Mouse (Mus musculus) lung, adult 2 months (tissue): ENCODE results near the gene Mtus2. TPM values are rescaled to one million over a fixed set of nuclear protein-coding genes. Genes with fewer than 3 reads are reported as not detected.

Experiments
- DNase-seq: peaks from one replicate; pipeline ENCODE4 v3.0.0; 2022
- H3K4me1 ChIP-seq: fragments of 200-500 bp; 2 replicates; pipeline ENCODE4 v1.6.1; 2011; ENCODE audit warnings: low read length; ENCODE audit not compliant: control insufficient read depth, insufficient read depth
- H3K4me3 ChIP-seq: fragments of 200-500 bp; replicated peaks from 2 replicates; pipeline ENCODE3; 2011; ENCODE audit warnings: low read depth, mild to moderate bottlenecking, control low read depth, low read length; ENCODE audit errors: extremely low read depth
- CTCF ChIP-seq: fragments of 200-500 bp; IDR thresholded peaks from 2 replicates; pipeline ENCODE4 v1.5.1; 2011; ENCODE audit warnings: mild to moderate bottlenecking, low read length, control low read depth; ENCODE audit not compliant: insufficient read depth
- POLR2A ChIP-seq: fragments of 200-500 bp; IDR thresholded peaks from 2 replicates; pipeline ENCODE4 v1.6.1; 2011; ENCODE audit warnings: low read depth, mild to moderate bottlenecking, control low read depth, low read length, borderline replicate concordance; ENCODE audit errors: extremely low read depth
- WGBS: fragments of 180-500 bp; shearing (Covaris S2); methylation state at CpG from one replicate; pipeline ENCODE4 v1.1.7; 2018; 5-methylcytosine and 5-hydroxymethylcytosine counted together
- polyA plus RNA-seq: library from polyadenylated mRNA; depleted of rRNA; stranded (reverse); fragments of >200 nt; gene quantifications from 2 replicates; pipeline ENCODE4 v1.2.3, GENCODE M21; 2012

Mtus2 gene
- polyA plus RNA-seq, 1 experiment, result 4.7 TPM

GRCm38 (mm10) chr5:148022784-148023183 is 65.7 kb downstream of the Mtus2 start:
- Histone ChIP-seq H3K4me3 (no peak overlapping the region), H3K4me1 (no peaks in the 10 kb centered on the region)
- 86% methylated on average over 4 of the region's 4 CpGs for WGBS
- no peak for DNase-seq
- no peak for TF ChIP-seq CTCF
- TF ChIP-seq POLR2A, result no peak

DNA sequence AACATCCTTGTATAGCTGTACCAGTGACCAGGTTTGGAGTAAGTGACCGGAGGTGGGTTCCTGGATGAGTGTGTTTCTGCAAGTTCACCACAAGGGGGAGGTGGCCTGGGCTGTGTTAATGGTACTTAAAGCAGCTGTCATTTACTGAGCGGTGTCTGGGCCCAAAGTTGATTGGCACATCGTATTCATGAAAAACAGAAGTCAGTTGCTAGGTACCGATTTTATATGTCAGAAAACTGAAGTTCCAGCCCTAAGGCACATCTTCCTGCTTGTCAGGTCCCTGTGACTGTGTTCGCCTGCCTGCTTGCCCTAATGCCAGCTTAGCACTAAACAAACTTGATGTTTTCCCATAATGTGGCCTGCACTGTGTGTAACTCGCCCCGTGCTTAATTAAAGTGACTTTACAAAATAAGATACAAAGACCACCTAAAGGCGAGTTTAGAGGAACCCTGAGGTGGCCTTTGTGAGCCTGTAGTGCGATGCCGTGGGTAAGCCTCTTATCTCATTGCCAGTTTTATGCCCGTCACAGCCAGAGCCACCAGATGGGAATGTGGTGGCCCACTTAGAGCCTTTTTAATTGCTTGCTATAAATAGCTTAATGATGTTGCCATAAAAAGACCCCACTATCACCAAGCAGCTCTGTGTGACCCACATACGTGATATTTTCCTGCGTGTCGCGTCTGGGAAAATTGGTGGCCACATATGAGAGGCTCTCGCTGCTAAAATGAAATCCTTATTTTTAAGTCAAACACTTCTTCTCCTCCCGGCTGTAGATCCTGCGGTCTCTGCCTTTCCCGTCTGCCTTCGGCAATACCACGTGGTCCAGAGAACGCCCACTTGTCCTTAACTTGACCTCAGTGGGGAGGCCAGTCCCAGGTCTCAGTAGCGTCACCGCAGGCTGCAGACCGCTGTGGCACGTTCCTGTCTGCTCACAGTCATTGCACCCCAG is 69.6 kb downstream of the Mtus2 start:
- 56% methylated on average over 26 of the region's 26 CpGs for WGBS
- DNase-seq, result no peak
- Histone ChIP-seq H3K4me1 (no peaks in the 10 kb centered on the region), H3K4me3 (no peak overlapping the region)
- TF ChIP-seq POLR2A (no peak), CTCF (no peak)

DNA sequence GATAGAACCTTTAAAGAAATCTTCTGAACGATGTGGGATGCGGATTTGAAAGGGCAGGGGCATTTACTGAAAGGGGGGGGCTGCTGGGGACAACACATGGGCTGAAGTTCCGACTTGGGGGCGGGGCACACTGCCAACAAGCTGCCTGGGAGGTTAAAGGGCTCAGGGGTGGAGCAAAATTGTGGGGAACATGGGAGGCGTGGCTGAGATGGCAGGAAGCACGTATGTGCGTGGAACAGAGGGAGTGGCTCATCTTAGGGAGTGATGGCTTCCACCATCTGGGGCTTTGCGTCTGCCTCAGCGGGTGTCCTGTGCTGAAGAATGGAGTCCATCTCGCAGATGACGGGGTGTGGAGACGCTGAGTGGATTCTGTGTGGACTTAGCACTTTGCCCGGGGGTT is 70.9 kb downstream of the Mtus2 start:
- WGBS, result 75% methylated on average over 13 of the region's 13 CpGs
- TF ChIP-seq CTCF (no peak), POLR2A (no peak)
- Histone ChIP-seq H3K4me1 (no peaks in the 10 kb centered on the region), H3K4me3 (no peak overlapping the region)
- no peak for DNase-seq

DNA sequence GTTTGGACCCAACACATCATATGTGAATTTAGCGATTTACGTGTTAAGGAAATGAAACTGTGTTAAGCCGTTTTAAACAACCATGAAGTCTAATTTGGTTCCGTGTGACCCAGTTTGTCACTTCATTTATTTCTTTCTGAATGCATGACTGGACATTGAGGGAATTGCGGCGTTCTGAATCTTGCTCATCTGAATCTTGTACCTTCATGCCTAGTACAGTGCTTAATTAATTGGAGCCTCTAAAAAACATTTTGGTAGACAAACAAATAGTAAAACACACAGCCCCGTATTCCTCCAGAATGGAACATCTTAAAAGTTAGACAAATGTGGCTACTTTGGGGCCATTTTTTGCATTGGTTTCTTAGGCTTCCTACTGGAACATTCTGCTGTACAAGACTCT is 84.5 kb downstream of the Mtus2 start:
- no peak for TF ChIP-seq POLR2A
- TF ChIP-seq CTCF, result no peak
- no peak overlapping the region for H3K4me3 ChIP-seq
- H3K4me1 ChIP-seq, result no peaks in the 10 kb centered on the region
- 93% methylated on average over 7 of the region's 7 CpGs for WGBS
- no peak for DNase-seq

DNA sequence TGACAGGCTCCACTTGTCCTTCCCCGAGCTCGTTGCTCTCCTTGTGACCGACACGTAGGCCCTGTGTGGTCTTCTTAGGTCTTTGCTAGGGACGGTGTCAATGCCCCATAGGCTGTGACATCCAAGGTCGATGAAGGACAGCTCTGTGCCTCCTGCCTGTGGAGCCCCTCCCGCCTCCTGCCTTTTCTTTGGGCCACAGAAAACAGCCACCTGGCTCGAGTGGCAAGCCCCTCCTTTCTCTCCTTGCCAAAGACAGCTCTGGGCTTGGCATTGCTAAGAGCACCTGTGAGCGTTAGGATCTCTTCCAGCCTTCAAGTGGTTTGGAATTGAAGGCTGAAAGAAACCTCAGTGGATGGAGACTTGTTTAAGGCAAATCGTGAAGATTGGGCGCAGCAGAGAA is 91.1 kb downstream of the Mtus2 start:
- DNase-seq, result no peak
- 65% methylated on average over 11 of the region's 11 CpGs for WGBS
- Histone ChIP-seq H3K4me3 (no peak overlapping the region), H3K4me1 (no peaks in the 10 kb centered on the region)
- TF ChIP-seq CTCF (no peak), POLR2A (no peak)

GRCm38 (mm10) chr5:148049304-148049703 is 92.2 kb downstream of the Mtus2 start:
- 91% methylated on average over 2 of the region's 2 CpGs for WGBS
- Histone ChIP-seq H3K4me3 (no peak overlapping the region), H3K4me1 (no peaks in the 10 kb centered on the region)
- TF ChIP-seq POLR2A, result no peak
- no peak for TF ChIP-seq CTCF
- DNase-seq, result no peak

- WGBS, result 57% methylated on average over 13 of the region's 13 CpGs
- H3K4me3 ChIP-seq, result no peak overlapping the region
- TF ChIP-seq CTCF, result no peak
- no peak for TF ChIP-seq POLR2A
- no peak for DNase-seq
- no peaks in the 10 kb centered on the region for H3K4me1 ChIP-seq
Measured at GRCm38 (mm10) chr5:148052846-148053608, 95.9 kb downstream of the Mtus2 start.

DNA sequence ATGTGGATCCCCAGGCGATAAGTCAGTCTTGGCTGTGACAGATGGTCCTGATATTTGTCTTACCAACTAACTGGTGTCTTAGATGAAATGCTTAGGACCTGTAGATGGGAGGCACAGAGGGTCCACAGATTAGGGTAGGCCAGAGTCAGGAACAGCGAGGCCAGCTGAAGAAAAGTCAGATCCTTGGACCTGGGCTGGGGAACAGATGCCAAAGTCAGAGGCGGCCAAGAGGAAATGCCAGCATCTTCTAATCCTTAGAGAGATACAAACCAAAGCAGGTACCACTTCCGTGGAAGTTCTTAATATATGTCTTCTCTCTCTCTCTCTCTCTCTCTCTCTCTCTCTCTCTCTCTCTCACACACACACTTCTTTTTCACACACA is 96.5 kb downstream of the Mtus2 start:
- no peak for DNase-seq
- TF ChIP-seq CTCF (no peak), POLR2A (no peak)
- no peaks in the 10 kb centered on the region for H3K4me1 ChIP-seq
- 66% methylated on average over 4 of the region's 4 CpGs for WGBS
- no peak overlapping the region for H3K4me3 ChIP-seq

GRCm38 (mm10) chr5:148056831-148057230 is 99.7 kb downstream of the Mtus2 start:
- WGBS, result 60% methylated on average over 1 of the region's 1 CpGs
- DNase-seq, result no peak
- H3K4me1 ChIP-seq, result no peaks in the 10 kb centered on the region
- no peak for TF ChIP-seq POLR2A
- H3K4me3 ChIP-seq, result no peak overlapping the region
